Mouse (Mus musculus): Measurements from ENCODE around the gene Lmtk2. TPM values are rescaled to one million over a fixed set of nuclear protein-coding genes. Genes with fewer than 3 reads are reported as not detected.

The Lmtk2 gene
- 5.1 and 5.2 TPM in 2 replicates for polyA plus RNA-seq (2014; fragmentation: Nextera tagmentation; extraction: Ambion mirVana)

- Histone ChIP-seq H3K9ac (ENCODE audit: low read depth, low read length) (peak within 1 kb of the TSS; percentile 91), H3K27ac (ENCODE audit: low read depth, low read length) (peak within 1 kb of the TSS; percentile 76), H3K4me3 (ENCODE audit: low read depth, low read length) (peak within 1 kb of the TSS; percentile 100), H3K36me3 (ENCODE audit: control insufficient read depth, insufficient read depth, low read length) (no peaks in the 10 kb centered on the region), H3K27me3 (ENCODE audit: control insufficient read depth, insufficient read depth, low read length) (0 out of 2 replicates have a peak, but pooled peaks cover 3% of the 10 kb centered on the region), H3K9me3 (replicated peaks; ENCODE audit: control insufficient read depth, low read length) (no peaks in the 10 kb centered on the region), H3K4me1 (ENCODE audit: control insufficient read depth, insufficient read depth, low read length) (peaks cover 15% of the 10 kb centered on the region), H3K4me2 (peak within 1 kb of the TSS; percentile 70)
- peak; percentile 99 for ATAC-seq (replicated peaks; ENCODE audit: insufficient number of reproducible peaks, low FRiP score, low TSS enrichment)
- under 1% methylated on average over 76 of the region's 90 CpGs for WGBS (ENCODE audit: insufficient replicate concordance)
These were observed at the start of gene Lmtk2 for GRCm38 (mm10) chr5:144100149-144100935. Gene Lmtk2, plus strand, starts transcription at chr5:144100436.

GRCm38 (mm10) chr5:144051268-144051667, 49.0 kb upstream of the Lmtk2 start:
- no peaks in the 10 kb centered on the region for H3K9me3 ChIP-seq (replicated peaks; ENCODE audit: control insufficient read depth, low read length)
- H3K27ac ChIP-seq (ENCODE audit: low read depth, low read length): no peak overlapping the region
- no peak for ATAC-seq (replicated peaks; ENCODE audit: insufficient number of reproducible peaks, low FRiP score, low TSS enrichment)
- no peaks in the 10 kb centered on the region for H3K27me3 ChIP-seq (ENCODE audit: control insufficient read depth, insufficient read depth, low read length)
- no peak overlapping the region for H3K9ac ChIP-seq (ENCODE audit: low read depth, low read length)
- H3K4me3 ChIP-seq (ENCODE audit: low read depth, low read length): no peak overlapping the region
- H3K4me1 ChIP-seq (ENCODE audit: control insufficient read depth, insufficient read depth, low read length): no peaks in the 10 kb centered on the region
- H3K36me3 ChIP-seq (ENCODE audit: control insufficient read depth, insufficient read depth, low read length): no peaks in the 10 kb centered on the region
- H3K4me2 ChIP-seq: no peak overlapping the region

GRCm38 (mm10) chr5:144053450-144053849, 46.8 kb upstream of the Lmtk2 start:
- no peaks in the 10 kb centered on the region for H3K36me3 ChIP-seq (ENCODE audit: control insufficient read depth, insufficient read depth, low read length)
- no peaks in the 10 kb centered on the region for H3K4me1 ChIP-seq (ENCODE audit: control insufficient read depth, insufficient read depth, low read length)
- ATAC-seq (replicated peaks; ENCODE audit: insufficient number of reproducible peaks, low FRiP score, low TSS enrichment): no peak
- H3K4me3 ChIP-seq (ENCODE audit: low read depth, low read length): no peak overlapping the region
- H3K4me2 ChIP-seq: no peak overlapping the region
- WGBS (ENCODE audit: insufficient replicate concordance): 34% methylated on average over 3 of the region's 3 CpGs
- H3K9ac ChIP-seq (ENCODE audit: low read depth, low read length): no peak overlapping the region
- no peaks in the 10 kb centered on the region for H3K9me3 ChIP-seq (replicated peaks; ENCODE audit: control insufficient read depth, low read length)
- no peaks in the 10 kb centered on the region for H3K27me3 ChIP-seq (ENCODE audit: control insufficient read depth, insufficient read depth, low read length)
- H3K27ac ChIP-seq (ENCODE audit: low read depth, low read length): no peak overlapping the region

GRCm38 (mm10) chr5:144054340-144054739, 45.9 kb upstream of the Lmtk2 start:
- H3K27ac ChIP-seq (ENCODE audit: low read depth, low read length): no peak overlapping the region
- WGBS (ENCODE audit: insufficient replicate concordance): 82% methylated on average over 6 of the region's 6 CpGs
- no peak overlapping the region for H3K4me2 ChIP-seq
- no peak overlapping the region for H3K4me3 ChIP-seq (ENCODE audit: low read depth, low read length)
- no peak overlapping the region for H3K9ac ChIP-seq (ENCODE audit: low read depth, low read length)
- no peak for ATAC-seq (replicated peaks; ENCODE audit: insufficient number of reproducible peaks, low FRiP score, low TSS enrichment)
- H3K36me3 ChIP-seq (ENCODE audit: control insufficient read depth, insufficient read depth, low read length): no peaks in the 10 kb centered on the region
- no peaks in the 10 kb centered on the region for H3K27me3 ChIP-seq (ENCODE audit: control insufficient read depth, insufficient read depth, low read length)
- H3K9me3 ChIP-seq (replicated peaks; ENCODE audit: control insufficient read depth, low read length): no peaks in the 10 kb centered on the region
- no peaks in the 10 kb centered on the region for H3K4me1 ChIP-seq (ENCODE audit: control insufficient read depth, insufficient read depth, low read length)

GRCm38 (mm10) chr5:144064093-144064492, 36.1 kb upstream of the Lmtk2 start:
- 64% methylated on average over 5 of the region's 5 CpGs for WGBS (ENCODE audit: insufficient replicate concordance)
- no peaks in the 10 kb centered on the region for H3K4me1 ChIP-seq (ENCODE audit: control insufficient read depth, insufficient read depth, low read length)
- no peak for ATAC-seq (replicated peaks; ENCODE audit: insufficient number of reproducible peaks, low FRiP score, low TSS enrichment)
- no peak overlapping the region for H3K27ac ChIP-seq (ENCODE audit: low read depth, low read length)
- H3K4me2 ChIP-seq: no peak overlapping the region
- H3K27me3 ChIP-seq (ENCODE audit: control insufficient read depth, insufficient read depth, low read length): no peaks in the 10 kb centered on the region
- H3K4me3 ChIP-seq (ENCODE audit: low read depth, low read length): no peak overlapping the region
- H3K9ac ChIP-seq (ENCODE audit: low read depth, low read length): no peak overlapping the region
- peaks cover 4% of the 10 kb centered on the region; the same call in 1 of the 2 replicates for H3K9me3 ChIP-seq (replicated peaks; ENCODE audit: control insufficient read depth, low read length)
- H3K36me3 ChIP-seq (ENCODE audit: control insufficient read depth, insufficient read depth, low read length): no peaks in the 10 kb centered on the region

GRCm38 (mm10) chr5:144066036-144066435, 34.2 kb upstream of the Lmtk2 start:
- no peak overlapping the region for H3K9ac ChIP-seq (ENCODE audit: low read depth, low read length)
- no peak overlapping the region for H3K4me3 ChIP-seq (ENCODE audit: low read depth, low read length)
- H3K27me3 ChIP-seq (ENCODE audit: control insufficient read depth, insufficient read depth, low read length): no peaks in the 10 kb centered on the region
- no peak overlapping the region for H3K4me2 ChIP-seq
- H3K4me1 ChIP-seq (ENCODE audit: control insufficient read depth, insufficient read depth, low read length): no peaks in the 10 kb centered on the region
- no peak for ATAC-seq (replicated peaks; ENCODE audit: insufficient number of reproducible peaks, low FRiP score, low TSS enrichment)
- no peaks in the 10 kb centered on the region for H3K36me3 ChIP-seq (ENCODE audit: control insufficient read depth, insufficient read depth, low read length)
- H3K9me3 ChIP-seq (replicated peaks; ENCODE audit: control insufficient read depth, low read length): peaks cover 4% of the 10 kb centered on the region; the same call in 1 of the 2 replicates
- 79% methylated on average over 2 of the region's 2 CpGs for WGBS (ENCODE audit: insufficient replicate concordance)
- no peak overlapping the region for H3K27ac ChIP-seq (ENCODE audit: low read depth, low read length)

- H3K4me2 ChIP-seq: no peak overlapping the region
- no peaks in the 10 kb centered on the region for H3K4me1 ChIP-seq (ENCODE audit: control insufficient read depth, insufficient read depth, low read length)
- peaks cover 4% of the 10 kb centered on the region; the same call in 1 of the 2 replicates for H3K9me3 ChIP-seq (replicated peaks; ENCODE audit: control insufficient read depth, low read length)
- no peaks in the 10 kb centered on the region for H3K27me3 ChIP-seq (ENCODE audit: control insufficient read depth, insufficient read depth, low read length)
- H3K27ac ChIP-seq (ENCODE audit: low read depth, low read length): no peak overlapping the region
- H3K9ac ChIP-seq (ENCODE audit: low read depth, low read length): no peak overlapping the region
- H3K36me3 ChIP-seq (ENCODE audit: control insufficient read depth, insufficient read depth, low read length): no peaks in the 10 kb centered on the region
- ATAC-seq (replicated peaks; ENCODE audit: insufficient number of reproducible peaks, low FRiP score, low TSS enrichment): no peak
- H3K4me3 ChIP-seq (ENCODE audit: low read depth, low read length): no peak overlapping the region
- WGBS (ENCODE audit: insufficient replicate concordance): 69% methylated on average over 1 of the region's 1 CpGs
These were observed 30.2 kb upstream of the Lmtk2 start for GRCm38 (mm10) chr5:144070064-144070463.

GRCm38 (mm10) chr5:144071249-144071648, 29.0 kb upstream of the Lmtk2 start:
- WGBS (ENCODE audit: insufficient replicate concordance): 41% methylated on average over 1 of the region's 1 CpGs

GRCm38 (mm10) chr5:144077541-144077940, 22.7 kb upstream of the Lmtk2 start:
- H3K9me3 ChIP-seq (replicated peaks; ENCODE audit: control insufficient read depth, low read length): no peaks in the 10 kb centered on the region
- H3K36me3 ChIP-seq (ENCODE audit: control insufficient read depth, insufficient read depth, low read length): no peaks in the 10 kb centered on the region
- H3K4me1 ChIP-seq (ENCODE audit: control insufficient read depth, insufficient read depth, low read length): no peaks in the 10 kb centered on the region
- H3K4me2 ChIP-seq: no peak overlapping the region
- no peaks in the 10 kb centered on the region for H3K27me3 ChIP-seq (ENCODE audit: control insufficient read depth, insufficient read depth, low read length)
- WGBS (ENCODE audit: insufficient replicate concordance): 72% methylated on average over 1 of the region's 1 CpGs
- ATAC-seq (replicated peaks; ENCODE audit: insufficient number of reproducible peaks, low FRiP score, low TSS enrichment): no peak
- no peak overlapping the region for H3K27ac ChIP-seq (ENCODE audit: low read depth, low read length)
- H3K4me3 ChIP-seq (ENCODE audit: low read depth, low read length): no peak overlapping the region
- H3K9ac ChIP-seq (ENCODE audit: low read depth, low read length): no peak overlapping the region

More at GRCm38 (mm10) chr5:144071249-144071648, 29.0 kb upstream of the Lmtk2 start:
- H3K36me3 ChIP-seq (ENCODE audit: control insufficient read depth, insufficient read depth, low read length): no peaks in the 10 kb centered on the region
- H3K4me1 ChIP-seq (ENCODE audit: control insufficient read depth, insufficient read depth, low read length): no peaks in the 10 kb centered on the region
- H3K27me3 ChIP-seq (ENCODE audit: control insufficient read depth, insufficient read depth, low read length): no peaks in the 10 kb centered on the region
- H3K9me3 ChIP-seq (replicated peaks; ENCODE audit: control insufficient read depth, low read length): peaks cover 4% of the 10 kb centered on the region; the same call in 1 of the 2 replicates
- no peak for ATAC-seq (replicated peaks; ENCODE audit: insufficient number of reproducible peaks, low FRiP score, low TSS enrichment)
- H3K27ac ChIP-seq (ENCODE audit: low read depth, low read length): no peak overlapping the region
- no peak overlapping the region for H3K4me3 ChIP-seq (ENCODE audit: low read depth, low read length)
- no peak overlapping the region for H3K4me2 ChIP-seq
- no peak overlapping the region for H3K9ac ChIP-seq (ENCODE audit: low read depth, low read length)

All from heart, embryonic 11.5 days (tissue).